Mouse (Mus musculus) R1 (cell line): ENCODE data around the gene Il20rb.
A peak's percentile ranks its signal among the peaks of the same experiment; 100 is the strongest.

Source experiments
- DNase-seq: peaks from one replicate; pipeline ENCODE4 v3.0.0-alpha.2; 2018; ENCODE audit warnings: low read depth, low spot score

Gene Il20rb

GRCm38 (mm10) chr9:100486431-100486830 is at the start of gene Il20rb:
Il20rb (minus strand) TSS chr9:100486788.
- DNase-seq: no peak

- DNase-seq: no peak
Measured at GRCm38 (mm10) chr9:100535618-100536262, 49.2 kb upstream of the Il20rb start.

DNA sequence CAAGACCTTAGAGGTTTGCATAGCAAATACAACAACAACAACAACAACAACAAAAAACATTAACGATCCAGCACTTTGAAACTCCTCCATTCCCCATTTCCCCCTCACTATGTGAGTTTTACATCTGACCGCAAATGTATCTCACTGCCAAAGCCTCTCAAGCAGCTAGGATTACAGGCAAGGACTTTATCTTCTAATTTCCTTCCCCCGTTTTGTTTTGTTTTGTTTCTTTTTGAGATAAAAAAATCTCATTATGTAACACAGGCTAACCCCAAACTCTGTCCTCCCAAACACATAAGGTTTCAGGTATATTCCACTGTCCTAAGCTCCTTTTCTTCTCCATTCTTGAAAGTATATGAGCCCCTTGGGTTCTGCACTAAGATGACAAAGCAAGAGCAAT is 48.1 kb upstream of the Il20rb start:
- DNase-seq: no peak

DNA sequence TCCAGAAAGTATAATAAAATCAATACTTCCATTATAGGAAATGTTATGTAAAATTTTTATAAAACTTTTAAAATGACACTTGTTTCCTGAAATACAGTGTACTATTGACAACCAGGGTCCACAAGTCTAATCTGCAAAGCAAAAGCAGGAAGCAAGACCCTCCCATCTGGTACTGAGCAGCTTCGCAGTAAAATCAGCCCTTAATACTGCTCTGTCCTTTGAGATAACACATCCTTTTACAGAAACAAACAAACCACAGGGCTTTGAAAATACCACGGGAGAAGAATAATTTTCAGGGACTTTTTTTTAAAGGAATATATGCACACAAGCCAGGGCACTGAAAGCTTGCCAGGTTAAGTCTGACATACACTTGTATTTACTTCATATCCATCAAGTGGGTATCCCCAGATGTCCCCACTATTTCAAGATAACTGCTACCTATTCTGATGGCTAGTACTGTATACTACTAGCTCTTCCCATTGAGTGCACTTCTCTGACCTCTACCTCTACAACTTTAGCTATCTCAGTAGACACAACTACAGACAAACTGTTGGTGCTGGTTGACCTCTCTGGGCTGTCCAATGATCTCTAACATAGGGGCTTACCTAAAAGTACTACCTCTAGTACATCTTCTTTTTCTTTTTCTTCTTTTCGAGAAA is 46.4 kb upstream of the Il20rb start:
- DNase-seq: no peak

DNA sequence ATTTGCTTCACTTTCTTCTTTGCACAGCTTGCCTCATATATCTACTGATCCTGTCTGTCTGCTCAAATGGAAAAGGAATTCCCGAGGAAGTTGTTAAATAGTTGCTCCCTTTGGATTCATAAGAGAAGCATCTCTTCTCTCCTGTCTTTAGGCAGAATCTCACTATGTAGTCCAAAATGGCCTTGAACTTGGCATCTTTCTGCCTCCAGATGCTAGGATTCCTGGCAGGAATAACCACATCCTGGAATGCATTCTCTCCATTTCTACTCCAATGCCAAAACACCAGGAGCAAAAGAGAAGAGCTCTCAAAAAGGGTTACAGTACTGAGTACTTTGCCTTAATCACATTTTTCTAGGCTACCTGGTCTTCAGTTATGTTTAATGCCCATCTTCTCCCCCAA is 44.7 kb upstream of the Il20rb start:
- no peak for DNase-seq

DNA sequence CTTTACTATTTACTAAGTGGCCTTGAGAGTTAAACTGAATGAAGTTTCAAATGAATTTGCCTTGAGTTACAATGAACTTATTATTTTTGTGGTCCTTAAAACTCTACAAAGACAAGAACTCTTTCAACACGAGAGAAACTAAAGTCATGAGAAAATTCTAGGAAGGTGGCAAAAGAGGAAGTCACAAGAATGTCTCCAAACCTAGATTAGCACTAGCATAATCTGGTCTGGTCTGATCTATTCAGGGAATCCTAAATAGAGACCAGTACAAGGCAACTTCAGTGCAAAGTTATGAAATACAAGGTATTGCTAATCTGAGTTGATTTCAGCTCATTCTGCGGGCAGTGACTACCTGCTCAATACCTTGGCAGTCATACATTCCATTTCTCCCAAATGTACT is 38.6 kb upstream of the Il20rb start:
- DNase-seq: no peak

DNA sequence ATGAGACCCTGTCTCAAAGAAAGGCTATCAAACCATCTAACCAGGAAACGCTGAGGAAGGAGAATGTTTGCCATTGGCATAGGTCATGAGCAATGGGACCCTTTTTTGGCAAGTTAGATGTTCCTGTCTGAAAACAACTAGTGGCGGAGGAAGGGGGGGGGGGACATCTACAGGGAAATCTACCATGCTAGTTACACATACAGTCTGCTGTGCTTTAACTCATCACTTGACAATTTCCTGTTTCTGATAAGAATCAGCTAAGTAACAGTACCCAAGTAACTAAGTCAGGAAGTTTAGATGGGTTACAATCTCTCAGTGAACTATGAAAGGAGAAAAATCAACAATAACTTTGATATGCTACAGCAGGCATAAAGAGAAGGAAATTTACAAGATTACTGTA is 35.4 kb upstream of the Il20rb start:
- DNase-seq: no peak

DNA sequence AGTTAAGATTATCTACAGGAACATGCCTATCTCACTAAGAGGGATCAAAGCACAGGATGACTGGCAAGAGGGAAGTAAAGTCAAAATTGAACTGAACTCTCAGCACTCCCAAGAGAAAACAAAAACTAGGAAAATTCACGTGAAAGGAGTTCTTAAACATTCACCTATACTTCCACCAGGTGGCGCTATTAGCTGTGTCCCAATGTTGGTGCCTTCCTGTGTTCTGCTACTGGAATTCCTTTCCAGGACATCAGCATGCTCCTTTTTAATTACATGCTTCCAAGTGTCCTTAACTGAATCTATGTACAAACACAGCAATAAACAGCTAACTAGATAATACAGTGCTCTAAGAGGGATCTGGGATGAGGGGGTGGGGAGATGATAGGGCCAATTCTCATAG is 34.0 kb upstream of the Il20rb start:
- peak; percentile 75 for DNase-seq

DNA sequence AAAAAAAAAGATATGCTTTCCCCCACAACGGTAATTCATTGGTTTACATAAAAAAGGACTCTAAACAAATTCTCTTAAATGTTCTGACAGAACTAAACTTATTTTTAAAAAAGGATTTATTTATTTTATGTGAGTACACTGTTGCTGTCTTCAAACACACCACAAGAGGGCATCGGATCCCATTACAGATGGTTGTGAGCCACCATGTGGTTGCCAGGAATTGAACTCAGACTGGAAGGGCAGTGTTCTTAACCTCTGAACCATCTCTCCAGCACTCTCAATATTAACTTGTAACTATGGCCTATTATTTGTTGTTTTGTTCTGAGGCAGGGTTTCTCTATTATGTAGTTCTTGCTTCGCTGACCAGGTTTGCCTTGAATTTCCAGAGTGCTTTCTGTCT is 33.4 kb upstream of the Il20rb start:
- DNase-seq: no peak

GRCm38 (mm10) chr9:100507581-100507980 is 21.0 kb upstream of the Il20rb start:
- no peak for DNase-seq

DNA sequence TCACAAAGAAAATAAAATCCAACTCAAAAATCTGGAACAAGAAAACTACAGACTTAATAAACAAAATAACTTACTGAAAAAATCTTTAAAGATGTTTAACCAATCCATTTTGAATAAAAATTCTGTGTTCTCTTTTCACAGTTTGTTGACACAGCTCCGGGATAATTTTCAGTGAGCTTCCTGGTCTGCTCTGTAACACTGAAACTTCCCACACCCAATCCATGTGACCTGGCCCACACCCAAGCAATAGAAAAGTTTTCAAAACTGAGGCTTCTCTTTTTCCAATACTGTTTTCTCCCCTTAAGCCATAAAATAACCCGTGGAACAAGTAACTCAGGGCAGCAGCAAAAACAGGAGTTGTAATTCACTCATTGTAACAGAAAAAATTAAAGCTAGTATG is 20.1 kb upstream of the Il20rb start:
- DNase-seq: no peak

DNA sequence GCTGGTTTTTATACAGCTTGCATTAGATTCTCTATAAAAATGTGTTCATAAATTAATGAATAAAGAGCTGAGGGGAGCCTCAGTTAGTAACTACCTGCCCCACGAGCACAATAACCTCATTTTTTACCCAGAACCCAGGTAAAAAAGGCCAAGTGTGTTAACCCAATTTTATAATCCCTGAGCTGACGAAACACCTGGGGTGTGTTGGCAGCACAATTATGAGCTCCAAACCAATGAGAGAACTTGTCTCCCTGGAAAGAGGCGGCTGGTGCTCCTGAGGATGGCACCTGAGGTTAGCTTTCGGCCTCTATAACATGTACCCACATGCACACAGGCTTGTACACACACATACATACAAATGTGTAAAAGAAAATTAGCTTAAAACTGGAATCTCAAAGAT is 18.9 kb upstream of the Il20rb start:
- no peak for DNase-seq

DNA sequence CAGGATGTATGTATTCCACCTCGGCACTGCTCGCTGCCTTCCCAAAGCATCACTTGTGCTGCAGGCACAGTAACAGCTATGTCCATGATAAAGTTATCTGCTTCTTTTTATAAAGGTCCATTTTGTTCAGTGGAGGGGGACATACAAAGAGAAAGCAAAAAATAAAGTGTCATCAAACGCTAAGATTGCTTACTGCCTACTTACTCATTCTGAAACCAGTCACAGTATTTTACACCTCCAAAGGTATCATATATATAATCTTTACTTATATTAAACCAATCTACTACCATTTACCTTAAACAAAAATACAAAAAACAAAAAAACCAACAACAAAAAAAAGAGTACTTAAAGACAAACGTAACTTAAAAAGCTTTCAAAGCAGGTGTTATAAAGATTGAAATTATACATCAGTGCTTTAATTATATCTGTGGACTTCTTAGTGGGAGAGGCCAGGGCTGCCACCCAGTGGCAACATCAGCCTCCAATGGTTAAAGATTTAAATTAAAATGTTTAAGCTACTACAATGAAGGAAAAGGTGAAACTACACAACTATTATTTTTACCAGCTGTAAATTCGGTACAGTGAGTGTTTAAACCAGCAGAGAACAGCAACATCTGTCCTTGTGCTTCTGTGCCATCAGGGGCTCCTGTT is 7.1 kb upstream of the Il20rb start:
- no peak for DNase-seq

GRCm38 (mm10) chr9:100491424-100491823 is 4.8 kb upstream of the Il20rb start:
- no peak for DNase-seq

DNA sequence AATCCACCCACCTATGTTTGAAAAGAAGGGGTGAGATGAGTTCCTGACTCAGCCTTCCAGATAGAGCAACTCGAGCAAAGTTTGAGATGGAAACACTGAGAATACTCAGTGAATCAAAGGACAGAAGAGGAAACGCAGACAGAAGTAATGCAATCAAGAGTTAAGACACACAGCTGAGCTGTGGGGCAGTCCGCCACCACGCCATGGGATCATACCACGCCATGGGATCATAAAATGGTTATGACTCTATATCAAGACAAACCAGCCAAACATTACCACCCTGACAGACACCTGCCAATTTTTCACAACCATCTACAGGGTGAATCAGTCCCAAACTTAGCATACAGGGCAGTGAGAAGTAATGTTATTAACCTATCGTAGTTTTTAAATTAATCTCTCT is 2.4 kb upstream of the Il20rb start:
- DNase-seq: no peak

- DNase-seq: no peak
Measured at GRCm38 (mm10) chr9:100488056-100488713, 1.6 kb upstream of the Il20rb start.

GRCm38 (mm10) chr9:100483318-100483717 is 3.3 kb downstream of the Il20rb start:
- DNase-seq: no peak

DNA sequence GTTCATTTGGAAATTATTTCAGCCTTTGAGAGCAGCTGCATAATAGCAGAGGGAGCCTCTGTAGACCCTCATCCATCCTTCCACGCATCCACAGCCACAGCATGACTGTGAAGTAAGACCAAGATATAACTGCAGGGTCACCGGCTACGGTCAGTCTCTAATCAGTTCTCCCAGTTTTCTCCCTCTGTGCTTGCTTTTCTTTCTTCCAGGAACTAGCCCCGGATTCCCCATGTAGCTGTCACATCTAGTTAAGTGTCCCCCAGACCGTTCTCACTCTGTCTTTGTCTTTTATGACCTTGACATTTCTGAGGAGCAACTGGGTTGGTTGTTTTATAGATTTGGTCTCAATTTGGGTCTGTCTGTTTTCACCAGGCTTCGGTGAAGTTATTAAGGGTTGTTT is 5.0 kb downstream of the Il20rb start:
- DNase-seq: no peak

DNA sequence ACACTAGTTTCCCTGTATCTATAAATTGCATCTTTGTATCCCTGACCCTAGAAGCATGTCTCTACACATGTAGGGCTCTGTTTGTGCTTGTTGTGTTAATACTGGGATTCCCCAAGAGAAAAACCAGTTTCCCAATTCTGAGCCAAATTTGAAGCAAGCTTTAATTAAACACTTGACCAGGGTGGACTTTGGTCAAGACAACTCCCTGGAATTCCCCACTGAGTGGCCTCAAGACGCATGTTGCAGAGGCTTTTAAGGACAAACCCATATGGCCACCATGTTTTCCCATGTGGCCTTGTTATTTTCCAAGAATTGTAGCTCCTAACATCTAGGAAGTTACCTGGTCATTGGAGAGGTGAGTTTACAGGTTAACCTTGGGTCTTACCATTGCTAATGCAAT is 12.5 kb downstream of the Il20rb start:
- no peak for DNase-seq

DNA sequence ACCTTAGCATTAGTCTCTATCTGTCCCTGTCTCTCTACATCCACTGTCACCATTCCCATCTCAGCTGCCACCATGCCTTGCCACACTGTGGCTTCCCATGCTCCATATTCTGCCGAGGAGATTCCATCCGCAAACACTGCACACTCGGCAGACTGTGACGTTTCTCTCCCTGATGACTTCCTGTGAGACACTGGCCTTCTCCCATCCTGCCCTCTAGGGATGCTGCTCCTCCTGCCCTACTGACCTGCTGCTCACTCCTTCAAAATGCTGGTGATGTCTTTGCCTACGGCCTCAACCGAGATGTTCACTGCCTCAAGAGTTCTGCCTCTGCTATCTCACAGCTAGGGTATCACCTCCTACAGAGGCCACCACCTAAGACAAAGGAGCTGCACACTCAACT is 13.2 kb downstream of the Il20rb start:
- DNase-seq: no peak

GRCm38 (mm10) chr9:100472931-100473330 is 13.7 kb downstream of the Il20rb start:
- DNase-seq: no peak

DNA sequence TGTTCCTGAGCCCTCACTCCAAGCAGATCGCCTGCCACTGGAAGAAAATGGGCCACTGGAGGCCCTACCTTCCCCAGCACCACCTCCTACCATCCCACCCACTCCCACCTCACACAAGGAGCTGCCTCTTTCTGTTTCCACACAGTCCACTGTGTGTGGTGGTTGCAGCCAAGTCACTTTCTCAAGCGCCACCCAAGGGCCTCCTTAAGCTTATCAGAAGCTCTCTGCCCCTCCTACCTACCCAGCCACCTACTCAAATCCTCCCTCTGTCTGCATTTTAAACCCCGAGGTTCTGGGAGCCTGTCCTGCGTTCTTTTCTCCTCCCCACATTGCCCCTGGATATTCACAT is 15.0 kb downstream of the Il20rb start:
- DNase-seq: no peak
